Mouse (Mus musculus) adrenal gland, postnatal 0 days (tissue): ENCODE data around the gene Pappa2. TPM values are rescaled to one million over a fixed set of nuclear protein-coding genes. Genes with fewer than 3 reads are reported as not detected.

Experiments used
- polyA plus RNA-seq: library from polyadenylated mRNA; unstranded; fragments of >200 nt; fragmentation: Nextera tagmentation; extraction: Ambion mirVana; gene quantifications from 2 replicates; pipeline ENCODE4 v1.2.1, GENCODE M21; 2015

Pappa2 gene
- 0.32 and 1.1 TPM in 2 replicates for polyA plus RNA-seq

DNA sequence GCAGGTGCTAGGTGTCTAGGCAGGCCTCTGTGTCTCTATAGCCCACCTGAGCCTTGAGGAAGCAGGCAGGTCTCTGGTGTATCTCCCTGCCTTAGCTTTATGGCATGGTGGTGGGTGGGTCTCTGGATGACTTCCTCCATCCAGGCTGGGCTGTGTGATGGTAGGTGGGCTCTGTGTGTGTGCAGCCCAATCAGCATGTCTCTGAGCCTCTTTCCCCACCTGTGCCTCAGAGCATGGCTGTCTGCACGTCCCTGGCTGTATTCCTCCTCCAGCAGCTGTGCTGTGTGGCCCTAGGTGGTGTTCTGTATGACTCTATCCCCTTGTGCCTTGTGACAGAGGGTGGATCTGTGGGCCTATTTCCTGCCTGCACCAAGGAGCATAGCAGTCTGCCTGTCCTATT is at the start of gene Pappa2:
TSS of gene Pappa2 (minus strand) at position 101 of the 400 bp plus-strand sequence.

